Mouse (Mus musculus) retina, postnatal 7 days (tissue): Measurements from ENCODE around the gene Mvk.

ENCODE experiments used
- DNase-seq: peaks from one replicate; pipeline ENCODE4 v3.0.0-alpha.2; 2012; ENCODE audit warnings: low read depth, low spot score

Gene Mvk

DNA sequence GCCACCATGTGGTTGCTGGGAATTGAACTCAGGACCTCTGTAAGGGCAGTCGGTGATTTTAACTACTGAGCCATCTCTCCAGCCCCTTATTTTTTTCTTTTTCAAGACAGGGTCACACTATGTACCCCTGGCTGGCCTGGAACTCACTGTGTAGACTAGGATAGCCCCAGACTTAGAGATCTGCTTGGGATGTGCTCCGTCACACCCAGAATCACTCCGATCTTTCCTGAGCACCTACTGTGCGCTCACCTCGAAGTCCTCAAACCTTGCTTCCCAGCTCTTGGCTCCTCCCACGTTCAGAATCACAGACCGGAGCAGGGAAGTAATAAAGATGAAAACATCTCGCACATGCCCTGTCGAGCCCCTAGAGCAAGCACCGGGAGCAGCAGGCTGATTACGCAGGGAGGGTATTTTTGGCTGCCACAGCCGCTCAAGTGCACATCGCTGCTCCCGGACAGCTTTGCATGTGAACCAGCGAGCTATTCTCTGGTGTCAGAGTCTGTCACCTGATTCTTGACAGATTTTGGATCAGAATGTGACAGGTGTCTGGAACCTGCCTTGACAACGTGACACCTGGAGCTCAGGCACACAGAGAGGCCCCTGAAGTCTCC lies 13.0 kb downstream of the Mvk start:
- no peak for DNase-seq

DNA sequence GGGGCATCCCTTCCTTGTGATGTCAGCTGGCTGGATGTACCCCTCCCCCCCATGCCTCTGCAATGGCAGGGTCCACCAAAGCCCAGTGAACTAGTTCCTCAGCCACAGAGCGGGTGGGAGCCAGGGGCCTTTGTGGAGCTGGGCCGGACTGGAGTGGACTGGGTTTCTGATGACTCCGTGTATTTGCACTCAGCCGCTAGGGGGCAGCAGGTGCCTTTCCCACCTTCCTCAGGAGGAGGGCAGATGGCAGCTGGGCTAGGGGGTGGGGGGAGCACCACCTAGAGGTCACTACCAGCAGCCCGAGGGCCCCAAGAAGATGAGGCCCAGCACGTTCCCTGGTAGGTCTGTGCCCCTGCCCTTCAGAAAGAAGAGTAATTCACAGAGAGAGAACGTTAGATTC lies 17.2 kb downstream of the Mvk start:
- DNase-seq, result peak; percentile 85

- DNase-seq, result no peak
These were observed 18.3 kb downstream of the Mvk start for GRCm38 (mm10) chr5:114462067-114463040.

- no peak for DNase-seq
These were observed 20.5 kb downstream of the Mvk start for GRCm38 (mm10) chr5:114464561-114464960.

- DNase-seq, result no peak
These were observed 21.6 kb downstream of the Mvk start for GRCm38 (mm10) chr5:114465641-114466040.

- no peak for DNase-seq
These were observed 22.9 kb downstream of the Mvk start for GRCm38 (mm10) chr5:114467019-114467418.

DNA sequence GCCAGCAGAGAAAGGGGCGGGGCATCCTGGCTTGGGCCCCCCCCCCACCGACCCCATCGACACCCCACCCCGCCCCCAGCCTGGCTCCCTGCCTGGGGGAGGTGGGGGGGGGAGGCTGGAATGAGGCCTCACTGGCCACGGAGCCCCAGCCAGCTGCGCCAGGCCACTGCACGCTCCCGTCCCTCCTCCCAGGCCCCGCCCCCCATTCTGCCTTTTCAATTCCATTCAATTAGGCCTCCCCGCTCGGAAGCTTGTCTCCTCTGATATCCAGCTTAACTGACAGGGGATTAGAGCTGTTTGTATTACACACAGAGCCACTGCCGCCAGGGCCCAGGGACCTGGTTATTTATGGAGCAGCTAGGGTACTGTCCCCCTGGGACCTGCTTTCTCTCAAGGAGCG lies 23.4 kb downstream of the Mvk start:
- DNase-seq, result peak; percentile 95

DNA sequence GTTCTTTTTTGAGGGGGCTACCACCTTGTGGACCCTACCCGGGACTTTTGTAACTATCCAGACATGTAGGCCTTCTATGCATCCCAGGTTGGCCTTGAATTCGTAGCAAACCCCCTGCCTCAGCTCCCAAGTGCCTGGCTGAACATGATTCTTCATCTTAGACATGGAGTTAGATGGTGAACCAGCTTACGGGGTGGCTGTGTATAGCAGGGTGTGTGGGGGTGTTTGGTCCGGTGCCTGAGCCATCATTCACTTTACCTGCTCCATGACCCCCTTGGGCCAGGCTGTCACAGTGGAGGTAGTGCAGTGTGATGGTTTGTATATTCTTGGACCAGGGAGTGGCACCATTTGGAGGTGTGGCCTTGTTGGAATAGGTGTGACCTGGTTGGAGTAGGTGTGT lies 23.9 kb downstream of the Mvk start:
- DNase-seq, result no peak

DNA sequence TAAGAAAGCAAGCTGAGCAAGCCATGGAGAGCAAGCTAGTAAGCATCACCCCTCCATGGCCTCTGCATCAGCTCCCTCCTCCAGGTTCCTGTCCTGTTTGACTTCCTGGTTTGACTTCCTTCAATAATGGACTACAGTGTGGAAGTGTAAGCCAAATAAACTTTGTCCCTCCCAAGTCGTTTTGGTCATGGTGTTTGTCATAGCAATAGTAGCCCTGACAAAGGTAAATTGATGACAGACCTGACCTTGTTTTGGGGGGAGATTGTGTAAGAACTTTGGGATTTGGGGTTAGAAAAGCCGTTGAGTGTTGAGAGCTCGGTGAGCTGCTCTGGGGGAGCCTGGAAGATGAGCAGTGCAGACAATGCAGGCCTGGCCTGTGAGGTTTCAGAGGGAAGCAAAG lies 26.3 kb downstream of the Mvk start:
- no peak for DNase-seq

DNA sequence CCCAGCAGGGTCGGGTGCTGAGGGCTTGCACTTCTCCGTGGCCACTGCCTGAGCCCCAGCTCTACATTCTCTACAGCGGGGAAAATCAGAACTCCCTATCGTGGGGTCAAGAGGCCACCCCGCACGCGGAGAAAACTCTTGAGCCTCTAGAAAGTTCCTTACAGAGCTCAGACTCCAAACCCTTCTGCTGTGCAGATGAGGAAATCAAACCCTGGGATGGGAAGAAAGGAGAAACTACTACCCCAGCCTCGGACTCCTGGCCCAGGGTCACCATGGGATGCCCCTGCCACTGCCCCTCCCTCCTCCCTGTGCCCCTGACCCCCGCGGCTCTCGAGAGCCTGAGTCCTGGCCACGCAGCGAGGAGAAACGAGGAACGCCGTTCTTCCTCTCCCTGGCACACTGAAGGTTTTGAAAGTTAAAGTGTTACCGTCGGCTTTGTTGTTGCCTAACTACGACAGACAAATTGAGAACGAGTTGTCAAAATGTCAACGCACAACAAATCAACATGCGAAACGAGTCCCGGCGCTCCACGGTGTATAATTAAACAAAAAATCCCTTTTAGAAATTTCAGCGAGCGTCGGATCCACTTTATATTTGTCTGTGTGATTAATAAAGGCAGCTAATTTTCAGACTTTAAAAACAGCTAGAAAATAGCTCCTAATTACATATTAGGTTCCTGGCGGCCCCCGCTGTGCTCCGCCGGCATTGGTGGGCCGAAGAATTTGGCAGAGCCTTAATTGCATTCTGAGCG lies 30.8 kb downstream of the Mvk start:
- no peak for DNase-seq

- DNase-seq, result no peak
These were observed 34.2 kb downstream of the Mvk start for GRCm38 (mm10) chr5:114478267-114478666.

DNA sequence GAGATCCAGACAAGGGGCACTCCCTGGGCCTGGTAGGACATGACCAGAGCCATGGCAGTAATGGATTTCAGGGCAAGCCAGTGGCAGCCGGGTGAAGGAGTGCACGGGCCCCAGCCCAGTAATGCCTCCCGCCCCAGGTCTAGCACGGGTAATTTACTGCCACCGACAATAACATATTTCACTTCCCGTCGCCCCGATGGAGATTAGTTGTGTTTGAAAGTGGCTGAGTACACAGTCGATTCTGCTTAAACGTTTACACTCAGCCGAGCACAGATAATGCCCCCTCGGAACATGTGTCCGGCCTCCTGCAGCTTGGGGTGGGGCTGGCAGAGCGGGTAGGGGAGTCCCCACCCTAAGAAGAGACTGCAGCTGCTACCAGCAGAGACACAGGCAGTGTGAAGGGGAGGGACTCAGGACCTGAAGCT lies 38.5 kb downstream of the Mvk start:
- DNase-seq, result no peak

- no peak for DNase-seq
These were observed 41.6 kb downstream of the Mvk start for GRCm38 (mm10) chr5:114485685-114486084.

GRCm38 (mm10) chr5:114489570-114489969 lies 45.5 kb downstream of the Mvk start:
- DNase-seq, result no peak

DNA sequence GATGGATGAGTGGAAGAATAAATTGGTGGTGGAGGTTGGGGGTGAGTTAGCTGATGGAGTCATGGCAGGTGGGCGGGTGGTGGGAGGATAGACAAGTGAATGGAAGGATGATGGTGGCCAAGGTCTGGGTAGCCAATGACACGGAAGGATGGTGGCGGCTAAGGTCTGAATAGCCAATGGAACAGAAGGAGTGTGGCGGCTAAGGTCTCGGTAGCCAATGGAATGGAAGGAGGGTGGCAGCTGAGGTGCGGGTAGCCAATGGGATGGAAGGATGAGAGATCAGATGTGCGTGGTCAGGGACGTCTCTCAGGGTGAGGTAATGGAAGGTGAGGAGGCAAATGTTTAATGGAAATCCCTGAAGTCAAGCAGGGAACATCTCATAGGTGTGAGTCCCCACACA lies 46.2 kb downstream of the Mvk start:
- no peak for DNase-seq

DNA sequence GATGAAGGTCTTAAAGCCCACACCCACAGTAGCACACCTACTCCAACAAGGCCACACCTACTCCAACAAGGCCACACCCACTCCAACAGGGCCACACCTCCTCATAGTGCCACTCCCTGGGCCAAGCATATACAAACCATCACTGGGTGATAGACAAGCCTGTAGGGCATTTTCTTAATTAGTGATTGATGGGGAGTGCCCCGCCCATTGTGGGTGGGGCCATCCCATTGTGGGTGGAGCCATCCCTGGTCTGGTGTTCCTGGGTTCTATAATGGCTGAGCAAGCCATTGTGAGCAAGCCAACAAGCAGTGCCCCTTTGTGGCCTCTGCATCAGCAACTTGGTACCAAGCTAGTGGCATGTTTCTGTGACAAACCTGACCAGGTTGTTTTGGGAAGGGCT lies 50.7 kb downstream of the Mvk start:
- DNase-seq, result no peak

DNA sequence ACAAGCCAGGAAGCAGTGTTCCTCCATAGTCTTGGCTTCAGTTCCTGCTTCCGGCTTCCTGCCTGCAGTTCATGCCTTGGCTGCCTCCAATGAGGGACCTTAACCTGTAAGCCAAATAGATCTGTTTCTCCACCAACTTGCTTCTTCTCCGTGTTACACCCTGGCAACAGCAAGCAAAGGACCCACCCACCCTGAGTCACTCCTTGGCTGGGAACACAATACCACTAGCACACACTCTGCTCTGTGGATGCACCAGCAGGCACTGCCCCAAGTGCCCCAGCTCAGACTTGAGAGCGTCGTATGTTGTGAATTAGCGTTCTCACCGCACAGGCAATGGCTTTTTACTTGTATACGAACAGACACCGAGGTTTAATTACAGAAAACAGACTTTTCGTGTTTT lies 57.2 kb downstream of the Mvk start:
- DNase-seq, result no peak

DNA sequence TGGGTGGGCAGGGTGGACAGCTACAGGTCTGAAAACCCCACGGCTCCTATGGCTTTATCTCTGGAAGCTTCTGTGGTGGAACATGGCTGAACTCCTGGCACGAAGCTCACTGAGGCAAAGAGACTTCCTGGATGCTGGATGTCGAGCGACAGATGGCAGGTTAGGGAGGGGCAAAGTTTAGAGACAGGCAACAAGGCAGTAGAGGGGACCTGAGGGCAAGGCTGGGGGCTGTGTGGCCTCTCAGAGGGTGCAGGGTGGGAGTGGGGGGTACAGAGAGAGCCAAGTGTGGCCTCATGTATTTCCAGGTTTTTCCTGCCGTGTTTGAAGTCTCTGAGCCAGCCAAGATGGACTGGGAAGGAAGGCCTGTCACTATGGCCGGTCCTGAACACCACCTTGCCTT lies 60.8 kb downstream of the Mvk start:
- no peak for DNase-seq

- no peak for DNase-seq
These were observed 61.4 kb downstream of the Mvk start for GRCm38 (mm10) chr5:114505260-114506085.

- no peak for DNase-seq
These were observed 63.3 kb downstream of the Mvk start for GRCm38 (mm10) chr5:114507394-114507793.

DNA sequence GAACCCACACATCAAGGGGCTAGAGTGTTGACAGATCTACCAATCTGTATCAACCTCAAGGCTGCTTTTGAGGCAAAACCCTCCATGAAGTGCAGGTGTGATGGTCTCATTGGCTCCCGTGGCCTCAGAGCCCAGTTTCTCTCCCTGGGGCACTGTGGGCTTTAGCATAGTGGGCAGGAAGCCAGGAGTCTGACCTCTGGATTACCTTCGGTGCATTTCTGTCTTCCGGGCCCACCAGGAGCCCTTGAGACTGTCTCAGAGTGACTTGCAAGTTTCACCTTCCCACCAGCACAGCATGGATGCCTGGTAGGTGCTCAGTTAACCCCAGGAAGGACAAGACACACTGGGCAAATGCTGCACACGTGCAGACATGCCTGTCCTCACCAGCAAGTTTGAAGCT lies 63.9 kb downstream of the Mvk start:
- DNase-seq, result no peak
